Mouse (Mus musculus) heart, embryonic 10.5 days (tissue): Measurements from ENCODE around the gene Kif2c. TPM values are rescaled to one million over a fixed set of nuclear protein-coding genes. Genes with fewer than 3 reads are reported as not detected.
"Not testable (repeated sequence)": the region's sequence is repeated elsewhere in the genome, so short reads cannot be mapped to it uniquely, and the experiment has no call there.

ENCODE experiments used
- DNase-seq: peaks from one replicate; pipeline ENCODE4 v3.0.0-alpha.2; 2017; ENCODE audit warnings: low spot score
- H3K27ac ChIP-seq: fragments of 300-500 bp; sonication (generic); 2 replicates; pipeline ENCODE4 v1.5.1; 2016; ENCODE audit warnings: mild to moderate bottlenecking
- H3K27me3 ChIP-seq: fragments of 300-500 bp; sonication (generic); 2 replicates; pipeline ENCODE4 v1.6.1; 2016; ENCODE audit warnings: mild to moderate bottlenecking; ENCODE audit not compliant: poor library complexity, insufficient read depth, severe bottlenecking
- H3K36me3 ChIP-seq: fragments of 300-500 bp; sonication (generic); 2 replicates; pipeline ENCODE4 v1.6.1; 2016; ENCODE audit warnings: mild to moderate bottlenecking, moderate library complexity
- H3K4me1 ChIP-seq: fragments of 300-500 bp; sonication (generic); 2 replicates; pipeline ENCODE4 v1.6.1; 2016; ENCODE audit warnings: mild to moderate bottlenecking
- H3K4me3 ChIP-seq: fragments of 300-500 bp; sonication (generic); 2 replicates; pipeline ENCODE4 v1.5.1; 2016; ENCODE audit warnings: mild to moderate bottlenecking, moderate library complexity
- H3K9me3 ChIP-seq: fragments of 300-500 bp; sonication (generic); 2 replicates; pipeline ENCODE4 v1.6.1; 2016; ENCODE audit warnings: mild to moderate bottlenecking, moderate library complexity
- WGBS: fragments of 180-500 bp; shearing (Covaris S2); methylation state at CpG from one replicate; pipeline ENCODE4 v1.1.7; 2016; 5-methylcytosine and 5-hydroxymethylcytosine counted together
- polyA plus RNA-seq: library from polyadenylated mRNA; unstranded; fragments of >200 nt; fragmentation: Nextera tagmentation; extraction: Ambion mirVana; gene quantifications from 2 replicates; pipeline ENCODE4 v1.2.1, GENCODE M21; 2016

The Kif2c gene
- polyA plus RNA-seq, 1 experiment from 2014 or later, result 68.7 TPM

GRCm38 (mm10) chr4:117210147-117211074, 28.0 kb upstream of the Kif2c start:
- Histone ChIP-seq H3K36me3 (no peaks in the 10 kb centered on the region), H3K4me1 (0 out of 2 replicates have a peak, but pooled peaks cover 8% of the 10 kb centered on the region), H3K4me3 (no peak overlapping the region), H3K9me3 (no peaks in the 10 kb centered on the region), H3K27ac (peak overlapping the region; percentile 80), H3K27me3 (0 out of 2 replicates have a peak, but pooled peaks cover 7% of the 10 kb centered on the region)
- 3% methylated on average over 20 of the region's 20 CpGs for WGBS
- DNase-seq, result peak; percentile 86

- 0 out of 2 replicates have a peak, but pooled peaks cover 8% of the 10 kb centered on the region for H3K4me1 ChIP-seq
- DNase-seq, result no peak
- H3K27ac ChIP-seq, result no peak overlapping the region
- H3K4me3 ChIP-seq, result no peak overlapping the region
- WGBS, result 79% methylated on average over 6 of the region's 6 CpGs
- 0 out of 2 replicates have a peak, but pooled peaks cover 7% of the 10 kb centered on the region for H3K27me3 ChIP-seq
- H3K36me3 ChIP-seq, result no peaks in the 10 kb centered on the region
- no peaks in the 10 kb centered on the region for H3K9me3 ChIP-seq
Measured at GRCm38 (mm10) chr4:117209592-117209991, 27.2 kb upstream of the Kif2c start.

- no peak for DNase-seq
- WGBS, result 61% methylated on average over 4 of the region's 4 CpGs
- H3K9me3 ChIP-seq, result no peaks in the 10 kb centered on the region
- H3K4me3 ChIP-seq, result peak overlapping the region; percentile 54
- H3K27ac ChIP-seq, result peak overlapping the region; percentile 90; the same call in 1 of the 2 replicates
- H3K36me3 ChIP-seq, result no peaks in the 10 kb centered on the region
- no peaks in the 10 kb centered on the region for H3K27me3 ChIP-seq
- no peaks in the 10 kb centered on the region for H3K4me1 ChIP-seq
Measured at GRCm38 (mm10) chr4:117202992-117203354, 20.5 kb upstream of the Kif2c start.

GRCm38 (mm10) chr4:117202046-117202991, 19.9 kb upstream of the Kif2c start:
- H3K27ac ChIP-seq, result peak overlapping the region; percentile 90
- no peak for DNase-seq
- H3K9me3 ChIP-seq, result no peaks in the 10 kb centered on the region
- WGBS, result under 1% methylated on average over 25 of the region's 25 CpGs
- H3K27me3 ChIP-seq, result no peaks in the 10 kb centered on the region
- no peaks in the 10 kb centered on the region for H3K36me3 ChIP-seq
- H3K4me3 ChIP-seq, result peak overlapping the region; percentile 54
- no peaks in the 10 kb centered on the region for H3K4me1 ChIP-seq

- 95% methylated on average over 14 of the region's 14 CpGs for WGBS
- H3K9me3 ChIP-seq, result no peaks in the 10 kb centered on the region
- H3K27me3 ChIP-seq, result no peaks in the 10 kb centered on the region
- no peaks in the 10 kb centered on the region for H3K36me3 ChIP-seq
- no peak for DNase-seq
- no peak overlapping the region for H3K27ac ChIP-seq
- 0 out of 2 replicates have a peak, but pooled peaks cover 4% of the 10 kb centered on the region for H3K4me1 ChIP-seq
- H3K4me3 ChIP-seq, result no peak overlapping the region
Measured at GRCm38 (mm10) chr4:117191804-117192203, 9.4 kb upstream of the Kif2c start.

DNA sequence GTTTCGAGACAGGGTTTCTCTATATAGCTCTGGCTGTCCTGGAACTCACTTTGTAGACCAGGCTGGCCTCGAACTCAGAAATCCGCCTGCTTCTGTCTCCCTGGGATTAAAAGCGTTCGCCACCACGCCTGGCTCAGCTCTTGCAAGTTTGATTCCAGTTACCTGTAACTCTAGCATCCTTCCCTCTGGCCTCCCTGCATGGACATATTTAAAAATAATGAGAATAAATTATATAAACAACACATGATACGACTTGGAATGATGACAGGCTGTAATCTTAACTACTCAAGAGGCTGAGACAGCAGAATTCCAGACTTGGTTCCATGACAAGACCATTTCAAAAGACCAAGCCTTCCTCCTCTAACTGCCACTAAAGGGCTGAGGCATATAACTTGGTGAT, 8.2 kb upstream of the Kif2c start:
- DNase-seq, result no peak
- Histone ChIP-seq H3K27me3 (no peaks in the 10 kb centered on the region), H3K36me3 (no peaks in the 10 kb centered on the region), H3K4me1 (0 out of 2 replicates have a peak, but pooled peaks cover 4% of the 10 kb centered on the region), H3K9me3 (no peaks in the 10 kb centered on the region), H3K27ac (no peak overlapping the region), H3K4me3 (no peak overlapping the region)
- WGBS, result 75% methylated on average over 7 of the region's 7 CpGs

GRCm38 (mm10) chr4:117189856-117190543, 7.6 kb upstream of the Kif2c start:
- no peaks in the 10 kb centered on the region for H3K36me3 ChIP-seq
- 0 out of 2 replicates have a peak, but pooled peaks cover 4% of the 10 kb centered on the region for H3K4me1 ChIP-seq
- H3K9me3 ChIP-seq, result no peaks in the 10 kb centered on the region
- under 1% methylated on average over 9 of the region's 9 CpGs for WGBS
- peak overlapping the region; percentile 93 for H3K27ac ChIP-seq
- H3K27me3 ChIP-seq, result no peaks in the 10 kb centered on the region
- peak; percentile 80 for DNase-seq
- H3K4me3 ChIP-seq, result peak overlapping the region; percentile 47

DNA sequence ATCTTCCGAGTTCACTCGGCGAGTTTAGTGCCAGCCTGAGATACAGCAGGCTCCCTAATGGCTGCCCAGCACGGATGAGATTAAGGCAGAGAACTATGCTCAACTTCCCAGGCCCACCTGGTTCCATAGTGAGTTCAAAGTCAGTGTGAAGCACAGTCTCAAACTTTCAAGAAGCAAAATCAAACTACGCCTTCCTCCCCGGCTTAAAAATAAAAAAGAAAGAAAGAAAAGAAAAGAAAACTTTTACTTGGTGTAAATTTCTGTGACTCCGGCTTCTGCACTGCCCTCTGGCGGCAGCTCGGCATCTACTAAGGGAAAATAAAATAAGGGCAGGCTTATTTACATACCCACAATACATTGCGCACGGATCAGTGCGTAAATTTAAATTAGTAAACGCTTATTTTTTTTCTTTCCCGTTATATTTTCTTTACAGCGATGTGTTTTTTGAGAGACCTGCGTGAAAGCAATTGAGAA, 7.0 kb upstream of the Kif2c start:
- under 1% methylated on average over 16 of the region's 16 CpGs for WGBS
- DNase-seq, result peak; percentile 88
- Histone ChIP-seq H3K4me3 (peak overlapping the region; percentile 47), H3K27ac (peak overlapping the region; percentile 93), H3K9me3 (no peaks in the 10 kb centered on the region), H3K4me1 (0 out of 2 replicates have a peak, but pooled peaks cover 4% of the 10 kb centered on the region), H3K36me3 (no peaks in the 10 kb centered on the region), H3K27me3 (no peaks in the 10 kb centered on the region)

DNA sequence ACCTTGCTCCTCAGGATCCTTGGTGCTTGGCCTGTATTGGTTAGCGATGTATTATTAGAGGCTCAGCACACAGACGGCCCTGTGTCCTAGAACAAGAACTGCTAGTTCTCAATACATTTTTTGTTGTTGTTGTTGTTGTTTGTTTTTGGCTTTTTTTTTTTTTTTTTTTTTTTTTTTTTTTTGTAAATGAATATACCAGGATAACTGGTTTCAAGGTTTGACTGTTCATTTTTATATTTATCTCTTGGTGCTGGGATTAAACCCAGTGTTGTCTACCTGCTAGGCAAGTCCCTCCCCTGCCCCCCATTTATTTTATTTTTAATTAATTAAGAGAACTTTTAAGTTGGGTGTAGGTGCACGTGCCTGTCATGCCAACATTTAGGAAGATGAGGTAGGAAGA, 6.5 kb upstream of the Kif2c start:
- DNase-seq, result no peak
- H3K4me1 ChIP-seq, result 0 out of 2 replicates have a peak, but pooled peaks cover 4% of the 10 kb centered on the region
- H3K4me3 ChIP-seq, result peak overlapping the region; percentile 47
- H3K27ac ChIP-seq, result peak overlapping the region; percentile 93
- no peaks in the 10 kb centered on the region for H3K27me3 ChIP-seq
- whole genome bisulfite sequencing, result 56% methylated on average over 3 of the region's 3 CpGs
- H3K9me3 ChIP-seq, result no peaks in the 10 kb centered on the region
- no peaks in the 10 kb centered on the region for H3K36me3 ChIP-seq

- H3K27ac ChIP-seq, result peak overlapping the region; percentile 90
- 16% methylated on average over 9 of the region's 9 CpGs for WGBS
Measured at GRCm38 (mm10) chr4:117182759-117183096, 289 bp upstream of the Kif2c start.

DNA sequence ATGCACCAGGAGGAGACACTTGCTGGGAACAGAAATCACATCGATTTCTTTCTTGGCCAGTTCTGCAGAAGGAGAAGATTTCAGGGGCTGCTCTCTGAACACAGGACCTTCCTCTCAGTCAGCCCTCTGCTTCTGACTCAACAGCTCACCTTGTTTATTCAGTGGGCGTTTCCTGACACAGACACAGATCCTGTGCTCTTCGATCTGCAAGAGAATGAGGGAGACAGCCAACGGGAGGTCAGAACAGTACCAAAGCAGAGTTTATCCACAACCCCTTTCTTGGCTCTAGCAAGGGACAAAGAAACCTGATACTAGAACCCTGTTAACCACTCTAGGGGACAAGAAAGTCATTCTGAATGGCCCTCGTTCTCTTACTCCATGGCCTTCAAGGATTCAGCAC, 12.5 kb downstream of the Kif2c start:
- Histone ChIP-seq H3K27me3 (no peaks in the 10 kb centered on the region), H3K9me3 (no peaks in the 10 kb centered on the region), H3K27ac (no peak overlapping the region), H3K36me3 (peaks cover 98% of the 10 kb centered on the region), H3K4me1 (no peaks in the 10 kb centered on the region), H3K4me3 (no peak overlapping the region)
- WGBS, result 89% methylated on average over 5 of the region's 5 CpGs
- no peak for DNase-seq

More at GRCm38 (mm10) chr4:117182759-117183096, 289 bp upstream of the Kif2c start:
- H3K9me3 ChIP-seq, H3K4me1 ChIP-seq, H3K27me3 ChIP-seq, DNase-seq: not testable (repeated sequence)
- H3K36me3 ChIP-seq, result peaks cover 24% of the 10 kb centered on the region
- H3K4me3 ChIP-seq, result peak overlapping the region; percentile 73

DNA sequence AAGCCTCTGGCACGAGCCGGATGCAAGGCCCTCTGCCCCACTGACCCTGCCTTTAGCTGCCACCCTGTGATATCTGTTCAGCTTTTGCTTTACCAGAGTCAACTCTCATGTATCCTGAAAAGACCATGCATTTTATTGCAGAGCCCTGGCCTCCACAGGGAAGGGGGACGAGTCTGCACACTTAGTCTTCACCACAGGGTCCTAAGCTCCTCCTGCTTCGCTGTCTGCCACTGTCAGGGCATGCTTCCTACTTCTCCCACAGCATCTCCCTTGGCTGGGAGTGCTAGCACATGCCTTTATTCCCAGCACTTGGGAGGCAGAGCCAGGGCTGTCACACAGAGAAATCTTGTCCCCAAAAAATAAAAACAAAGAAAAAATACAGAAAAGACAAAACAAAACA, 21.3 kb downstream of the Kif2c start:
- Histone ChIP-seq H3K4me1 (no peaks in the 10 kb centered on the region), H3K27me3 (no peaks in the 10 kb centered on the region), H3K4me3 (no peak overlapping the region), H3K36me3 (peaks cover 74% of the 10 kb centered on the region), H3K27ac (no peak overlapping the region), H3K9me3 (no peaks in the 10 kb centered on the region)
- DNase-seq, result no peak
- 83% methylated on average over 4 of the region's 4 CpGs for WGBS
